Mouse (Mus musculus): ENCODE results near the gene Vmn1r4.
A peak's percentile ranks its signal among the peaks of the same experiment; 100 is the strongest.

Vmn1r4 gene

DNA sequence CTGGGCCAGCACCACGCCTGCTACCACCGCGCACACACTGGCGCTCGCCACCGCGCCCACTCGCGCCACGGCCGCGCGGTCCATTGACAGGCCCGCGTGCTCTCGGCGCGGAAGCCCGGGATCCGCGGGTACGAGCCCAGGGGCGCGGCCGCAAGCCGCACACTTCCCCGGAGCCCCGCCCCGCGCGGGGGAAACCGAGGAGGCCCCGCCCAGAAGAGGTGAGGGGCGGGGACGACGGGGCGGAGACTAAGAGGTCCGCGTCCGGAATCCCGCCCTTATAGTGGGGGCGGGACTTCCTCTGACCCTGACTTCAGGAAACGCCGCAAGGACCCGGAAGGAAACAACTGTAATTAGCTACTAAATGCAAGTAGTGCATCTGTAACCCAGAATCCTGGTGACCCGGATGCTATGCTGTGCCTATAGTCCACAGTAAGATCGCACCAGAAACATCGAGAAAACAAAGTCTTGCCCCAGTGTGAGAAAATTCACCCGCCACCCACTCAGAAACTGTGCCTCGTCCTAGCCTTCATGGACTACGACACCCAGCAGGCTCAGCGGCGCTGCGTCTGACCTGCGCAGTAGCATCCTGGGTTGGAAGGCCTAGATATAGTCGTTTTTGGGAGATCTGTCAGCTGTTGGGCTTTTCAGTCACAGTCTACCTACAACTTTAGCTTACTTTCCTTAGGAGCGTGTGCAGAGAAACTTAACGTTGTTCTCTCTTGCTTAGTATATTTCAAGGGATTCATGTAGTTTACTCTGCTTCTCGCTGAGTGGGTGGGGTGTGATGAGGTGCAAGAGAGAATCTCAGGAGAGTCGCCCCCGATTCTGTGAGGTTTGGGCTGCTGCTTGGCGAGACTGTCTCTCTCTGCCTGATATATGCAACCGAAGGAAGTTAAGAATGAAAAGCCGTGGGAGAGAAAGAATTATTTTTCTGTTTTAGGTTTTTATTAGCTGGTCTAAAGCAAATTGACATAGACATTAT lies at the start of gene Vmn1r4, which contains the start of gene Nt5c3:
Gene Vmn1r4, plus strand, starts transcription at position 290 of the 982 bp plus-strand sequence.
Gene Nt5c3, minus strand, starts transcription at position 207 of the 982 bp plus-strand sequence.
- peak; percentile 88 for DNase-seq (ENCODE audit: low spot score)

DNA sequence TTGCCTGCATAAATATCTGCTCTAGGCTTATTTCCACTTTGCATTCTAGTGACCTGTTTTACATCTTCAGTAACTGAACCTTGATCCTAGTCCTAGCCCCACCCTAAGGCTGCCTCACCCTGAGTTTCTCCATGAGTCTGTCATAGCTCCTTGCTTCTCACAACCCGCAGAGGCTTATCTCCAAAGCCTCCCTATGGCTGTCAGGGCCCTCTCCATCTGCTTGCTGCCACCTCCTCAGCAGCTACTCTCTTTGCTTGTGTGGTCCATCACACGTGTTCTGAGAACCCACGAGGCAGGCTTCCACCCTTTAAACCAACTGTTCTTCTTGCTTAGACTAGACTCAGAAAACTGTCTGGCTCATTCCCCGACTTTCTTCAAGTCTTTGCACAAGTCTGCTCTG lies 46.9 kb upstream of the Vmn1r4 start:
- no peak for DNase-seq (ENCODE audit: low spot score)

DNA sequence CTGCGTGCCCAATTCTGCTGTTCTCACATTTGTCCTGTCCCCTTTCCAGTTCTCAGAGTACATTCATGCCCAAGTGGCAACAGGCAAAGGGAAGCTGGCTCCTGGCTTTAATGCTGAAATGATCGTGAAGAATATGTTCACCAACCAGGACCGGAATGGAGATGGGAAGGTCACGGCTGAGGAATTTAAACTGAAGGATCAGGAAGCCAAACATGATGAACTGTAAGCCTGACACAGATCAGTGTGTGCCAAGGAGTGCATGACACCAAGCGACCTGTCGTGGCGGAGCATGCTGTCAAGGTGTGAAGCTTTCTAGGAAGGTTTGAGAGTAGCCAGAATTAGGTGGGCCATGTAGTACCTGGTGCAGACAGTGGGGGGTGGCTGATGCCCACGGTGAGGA lies 45.8 kb upstream of the Vmn1r4 start:
- no peak for DNase-seq (ENCODE audit: low spot score)

DNA sequence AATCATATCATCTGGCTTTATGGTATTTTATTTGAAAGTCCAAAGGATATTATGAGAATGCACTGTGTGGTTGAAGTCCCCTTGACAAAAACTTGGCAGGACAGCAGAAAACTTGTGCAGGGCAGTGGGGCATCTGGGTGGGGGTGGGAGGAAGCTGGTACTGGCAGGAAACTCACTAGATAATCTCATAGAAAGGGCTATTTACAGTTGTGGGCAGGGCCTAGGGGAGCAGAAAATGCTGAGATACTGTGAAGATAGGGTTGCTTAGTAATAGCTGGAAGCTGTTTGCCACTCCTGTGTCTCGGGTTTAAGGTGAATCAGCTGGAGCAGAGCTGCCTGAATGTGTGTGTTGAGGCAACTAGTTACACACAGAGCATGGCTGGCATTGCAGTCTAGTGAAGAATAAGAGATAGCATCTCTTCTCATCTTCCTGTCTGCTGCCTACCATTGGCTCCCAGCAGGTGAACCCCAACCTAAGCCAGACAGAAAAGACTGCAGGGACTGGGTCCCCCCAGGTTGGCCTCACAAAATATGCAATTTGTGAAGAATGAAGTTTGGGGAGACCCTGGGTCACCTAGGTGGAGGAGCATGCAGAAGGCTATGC lies 44.4 kb upstream of the Vmn1r4 start:
- no peak for DNase-seq (ENCODE audit: low spot score)

DNA sequence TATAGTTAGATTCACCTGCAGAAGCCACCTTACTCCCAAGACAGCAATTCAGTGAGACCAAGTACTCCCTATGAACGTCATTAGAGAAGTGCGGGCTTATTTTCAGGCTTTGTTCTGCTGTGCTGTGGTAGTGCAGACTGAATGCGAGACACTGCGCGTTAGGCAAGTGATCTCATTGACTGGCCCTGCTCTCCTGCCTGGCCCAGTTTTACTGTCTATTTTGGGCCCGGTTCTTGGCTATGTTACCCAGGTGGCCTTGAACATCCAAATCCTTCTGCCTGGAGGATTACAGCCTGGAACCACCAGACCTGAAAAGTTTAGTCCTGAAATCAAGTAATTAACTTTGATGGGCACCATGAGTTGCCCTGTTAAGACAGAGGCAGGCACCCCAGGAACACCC lies 35.3 kb upstream of the Vmn1r4 start:
- no peak for DNase-seq (ENCODE audit: low spot score)

DNA sequence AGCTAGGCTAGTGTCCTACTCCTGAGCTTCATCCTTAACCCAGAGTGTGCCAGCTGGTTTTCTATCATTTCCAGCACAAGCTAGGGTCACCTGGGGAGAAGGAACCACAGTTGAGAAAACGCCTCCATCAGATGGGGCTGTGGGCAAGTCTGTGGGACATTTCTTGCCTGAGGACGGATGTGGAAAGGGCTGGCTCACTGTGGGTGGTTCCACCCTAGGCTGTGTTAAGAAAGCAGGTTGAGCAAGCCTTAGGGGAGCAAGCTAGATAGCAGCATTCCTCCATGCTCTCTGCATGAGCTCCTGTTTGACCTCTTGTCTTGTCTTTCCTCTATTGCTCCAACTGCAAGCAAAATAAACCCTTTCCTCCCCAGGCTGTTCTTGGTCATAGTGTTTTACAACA lies 33.1 kb upstream of the Vmn1r4 start:
- DNase-seq (ENCODE audit: low spot score), result no peak

DNA sequence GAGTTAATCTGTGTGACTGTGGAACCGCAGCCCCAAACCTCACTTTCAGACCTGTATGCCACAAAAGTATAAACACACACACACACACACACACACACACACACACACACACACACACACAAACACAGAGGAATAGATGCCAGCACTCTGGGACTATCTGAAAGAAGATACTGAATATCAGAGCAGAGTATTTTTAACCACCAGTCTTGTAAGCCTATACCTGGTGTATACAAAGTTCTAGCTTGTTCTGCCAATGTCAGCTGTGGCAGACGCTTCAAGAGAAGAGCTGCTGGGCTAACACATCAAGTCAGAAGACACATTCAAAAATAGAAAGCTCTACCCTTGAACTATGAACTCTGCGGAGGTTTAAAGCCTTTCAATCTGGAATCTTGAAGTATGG lies 24.2 kb upstream of the Vmn1r4 start:
- DNase-seq (ENCODE audit: low spot score), result no peak

DNA sequence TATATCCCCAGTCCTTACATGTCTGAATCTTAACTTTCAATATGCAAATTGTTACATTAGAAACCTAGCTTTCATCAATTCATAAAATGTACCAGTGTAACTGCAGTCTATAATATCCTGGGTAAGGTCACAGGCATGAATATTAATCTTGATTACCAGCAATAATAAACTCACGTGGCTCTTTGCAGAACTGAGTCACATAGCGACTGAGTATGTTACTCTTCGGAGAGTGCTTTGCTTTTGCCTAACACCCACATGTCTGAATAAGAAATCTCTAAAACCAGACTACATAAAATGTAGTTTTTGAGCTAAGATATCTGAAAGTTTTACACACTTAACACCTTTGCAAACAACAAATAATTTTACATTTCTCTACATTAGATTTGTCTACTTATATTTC lies 22.5 kb upstream of the Vmn1r4 start:
- no peak for DNase-seq (ENCODE audit: low spot score)

DNA sequence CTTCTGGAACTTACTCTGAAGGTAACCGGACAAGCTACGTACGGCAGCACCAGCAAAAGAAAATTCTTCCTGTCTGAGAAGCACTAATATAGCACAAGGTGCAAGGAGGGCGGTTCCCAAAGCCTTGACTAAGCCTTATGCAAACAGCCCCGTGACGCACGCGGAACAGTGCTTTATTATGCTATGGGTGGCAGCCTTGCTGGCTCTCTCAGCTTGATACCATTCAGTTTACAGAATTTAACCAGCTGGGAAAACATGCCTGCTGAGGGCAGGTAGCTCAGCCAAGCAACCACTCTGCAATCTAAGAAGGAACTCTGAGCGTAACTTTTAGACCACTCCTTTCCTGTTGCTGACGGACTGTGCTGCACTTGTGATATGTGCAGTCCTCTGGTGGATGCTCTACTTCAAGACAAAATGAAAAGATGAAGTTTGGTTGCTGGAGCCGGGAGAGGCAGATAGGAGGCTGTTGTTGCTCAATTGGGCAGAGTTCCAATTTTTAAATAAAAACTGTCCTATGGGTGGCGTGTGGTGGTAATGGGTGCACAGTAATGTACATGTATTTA lies 21.9 kb upstream of the Vmn1r4 start:
- DNase-seq (ENCODE audit: low spot score), result peak; percentile 77

DNA sequence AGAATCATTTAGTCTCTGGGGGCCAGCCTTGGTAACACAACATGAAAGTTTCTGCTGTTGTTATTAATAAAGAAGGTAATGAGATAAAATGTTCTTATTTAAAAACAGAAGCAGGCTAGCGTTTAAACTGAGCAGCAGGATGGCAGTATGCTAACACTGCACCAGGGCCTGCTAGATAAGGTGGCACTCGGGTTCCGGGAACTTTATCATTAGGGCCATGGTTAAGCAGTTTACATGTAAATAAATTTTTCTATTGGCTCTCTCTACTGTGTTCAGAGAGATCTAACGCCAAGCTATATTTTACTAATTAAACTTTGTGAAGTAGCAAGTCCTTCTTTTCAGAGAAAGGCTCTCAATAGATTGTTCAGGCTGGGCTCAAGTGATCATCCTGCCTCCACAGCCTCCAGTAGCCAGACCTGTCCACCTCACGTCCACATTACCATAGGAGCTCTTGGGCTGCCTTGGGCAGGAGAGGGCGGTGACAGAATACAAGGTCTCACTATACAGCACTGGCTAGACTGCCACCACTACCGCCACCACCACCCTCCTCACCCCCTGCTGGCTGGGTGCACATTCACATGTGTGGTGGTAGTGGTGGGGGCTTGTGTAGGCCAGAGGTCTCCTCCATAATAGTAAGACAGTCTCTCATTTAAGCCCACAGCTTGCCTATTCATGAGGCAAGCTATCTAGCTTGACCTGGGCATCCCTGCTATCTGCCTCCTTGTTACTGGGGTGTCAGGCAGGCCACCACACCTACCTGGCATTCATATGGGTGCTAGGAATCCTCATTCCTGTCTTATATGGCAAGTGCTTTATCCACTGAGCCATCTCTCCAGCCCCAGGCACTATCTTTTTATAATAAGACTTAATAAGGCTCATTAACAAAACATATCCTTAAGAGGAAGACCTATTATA lies 21.0 kb upstream of the Vmn1r4 start:
- peak; percentile 57 for DNase-seq (ENCODE audit: low spot score)

DNA sequence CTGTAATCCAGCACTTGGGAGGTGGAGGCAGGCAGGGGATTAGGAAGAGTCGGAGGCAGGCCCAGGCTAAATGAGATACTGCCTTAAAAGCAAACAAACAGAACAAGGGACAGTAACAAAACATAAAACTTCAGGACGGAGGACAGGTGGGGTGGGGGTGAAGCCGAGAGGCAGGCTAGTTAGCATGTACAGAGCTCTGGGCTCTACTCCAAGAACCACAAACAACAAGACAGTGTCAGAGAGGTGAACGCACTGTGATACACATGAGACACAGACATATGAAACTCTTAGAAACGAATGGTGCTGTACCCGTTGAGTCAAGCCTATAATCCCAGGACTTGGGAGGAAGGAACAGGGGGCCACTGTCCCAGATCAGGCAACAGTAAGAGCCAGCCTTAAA lies 20.0 kb upstream of the Vmn1r4 start:
- DNase-seq (ENCODE audit: low spot score), result no peak

DNA sequence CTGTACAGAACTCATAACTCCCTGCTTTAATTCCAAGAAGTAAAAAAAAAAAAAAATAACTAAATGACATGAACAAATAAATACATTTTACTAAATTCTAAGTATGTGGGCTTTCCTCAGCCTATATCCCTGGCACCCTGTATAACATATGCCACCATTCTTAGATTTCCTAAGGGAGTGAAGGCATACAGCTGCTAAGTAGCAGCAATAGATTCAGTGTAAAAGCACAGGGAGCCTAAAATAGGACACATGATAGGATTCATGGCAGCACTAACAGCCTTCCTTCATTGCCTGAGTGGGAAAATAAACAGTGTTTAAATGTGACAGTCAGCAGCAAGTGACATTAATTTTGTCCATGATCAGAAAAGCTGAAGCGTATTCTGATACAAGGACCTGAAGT lies 19.5 kb upstream of the Vmn1r4 start:
- no peak for DNase-seq (ENCODE audit: low spot score)

DNA sequence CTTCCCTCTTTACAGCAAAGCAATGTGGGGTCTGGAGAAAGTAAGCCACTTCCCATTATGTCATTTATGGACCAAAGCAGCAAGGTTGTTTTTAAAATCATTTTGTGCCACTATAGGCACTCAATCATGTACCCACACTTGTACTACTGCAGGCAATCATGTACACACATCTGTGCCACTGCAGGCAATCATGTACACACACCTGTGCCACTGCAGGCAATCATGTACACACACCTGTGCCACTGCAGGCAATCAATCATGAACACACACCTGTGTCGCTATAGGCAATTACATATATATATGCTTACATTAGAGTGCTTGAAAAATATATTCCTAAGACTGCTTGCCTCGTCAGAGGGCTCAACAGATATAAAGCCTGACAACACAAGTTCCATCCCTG lies 18.8 kb upstream of the Vmn1r4 start:
- DNase-seq (ENCODE audit: low spot score), result no peak

DNA sequence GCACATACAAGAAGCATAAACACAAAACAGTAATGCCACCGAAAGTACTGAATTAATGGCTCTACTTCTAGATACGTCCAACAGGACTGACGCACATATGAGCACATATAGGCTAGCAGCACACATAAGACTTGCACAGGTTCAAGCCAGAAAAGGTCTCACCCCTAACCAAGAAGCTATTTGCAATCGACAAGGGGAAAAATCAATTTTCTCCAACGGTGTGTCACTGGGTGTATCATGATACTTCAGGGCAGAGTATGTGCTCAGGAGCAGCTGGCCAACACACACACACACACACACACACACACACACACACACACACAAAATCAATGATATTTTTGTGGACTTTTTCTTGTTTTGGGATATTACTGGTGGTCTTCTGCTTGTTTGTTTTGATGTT lies 18.3 kb upstream of the Vmn1r4 start:
- no peak for DNase-seq (ENCODE audit: low spot score)

DNA sequence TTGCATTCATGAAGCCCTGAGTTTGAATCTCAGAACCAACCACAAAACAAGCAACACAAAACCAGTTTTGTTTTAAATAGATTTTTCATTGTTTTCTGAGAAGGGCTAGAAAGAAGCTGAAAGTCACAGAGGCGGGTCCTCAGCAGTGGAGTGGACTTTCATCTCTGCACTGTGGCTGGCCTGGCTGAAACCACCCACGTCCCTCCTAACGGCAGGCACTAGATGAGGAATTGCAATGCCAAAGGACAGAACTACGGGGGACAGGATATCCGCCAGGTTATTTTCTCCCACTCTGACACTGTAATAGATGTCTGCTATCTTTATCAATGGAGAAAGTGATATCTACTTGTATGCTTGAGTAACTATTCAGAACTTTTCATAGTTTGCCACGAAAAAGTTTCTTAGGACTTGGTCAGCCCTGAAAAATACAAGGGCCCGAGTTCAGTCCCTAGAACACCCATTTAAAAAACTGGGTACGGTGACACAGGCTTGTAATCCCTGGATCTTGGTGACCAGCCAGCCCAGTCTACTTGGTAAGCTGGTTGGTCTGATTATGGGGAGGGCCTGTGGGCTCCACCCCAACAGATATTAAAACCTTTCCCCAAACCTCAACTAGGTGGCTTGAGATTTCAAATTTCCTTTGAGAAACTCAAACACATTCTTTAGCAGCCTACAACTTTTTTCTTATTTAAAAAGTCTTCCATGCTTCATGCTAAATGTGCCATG lies 17.5 kb upstream of the Vmn1r4 start:
- no peak for DNase-seq (ENCODE audit: low spot score)

DNA sequence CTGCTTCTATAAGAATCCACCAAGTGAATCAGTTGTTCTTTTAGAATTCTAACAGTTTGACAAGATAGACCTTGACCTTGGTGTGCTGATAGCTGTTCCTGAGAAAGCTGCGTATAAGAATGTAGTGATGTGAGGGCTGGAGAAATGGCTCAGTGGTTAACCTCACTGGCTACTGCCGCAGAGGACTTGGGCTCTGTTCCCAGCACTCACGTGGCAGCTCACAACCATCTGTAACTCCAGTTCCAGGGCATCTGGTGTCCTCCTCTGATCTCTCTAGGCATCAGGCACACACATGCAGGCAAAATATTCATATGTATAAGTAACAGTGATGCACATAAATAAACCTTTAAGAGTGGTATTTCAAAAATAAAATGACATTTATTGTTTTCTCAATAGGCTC lies 15.8 kb upstream of the Vmn1r4 start:
- no peak for DNase-seq (ENCODE audit: low spot score)

DNA sequence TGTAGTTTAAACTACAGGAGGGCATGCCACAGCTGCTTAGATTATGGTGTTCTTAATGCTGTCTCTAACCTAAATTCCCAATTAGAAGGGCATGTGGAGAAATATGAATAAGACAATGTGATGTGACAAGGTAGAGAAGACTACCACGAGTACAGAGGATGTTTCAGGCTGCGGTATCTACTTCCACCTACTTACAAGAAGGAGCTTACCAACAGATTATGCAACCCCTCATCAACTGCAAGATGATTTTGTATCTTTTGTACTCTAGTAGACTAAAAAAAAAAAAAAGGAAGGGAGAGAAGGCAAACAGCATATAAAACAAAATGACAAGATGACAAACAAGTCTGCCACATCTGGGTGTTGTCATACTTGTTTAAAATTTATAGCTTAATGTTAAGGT lies 15.4 kb upstream of the Vmn1r4 start:
- DNase-seq (ENCODE audit: low spot score), result no peak

DNA sequence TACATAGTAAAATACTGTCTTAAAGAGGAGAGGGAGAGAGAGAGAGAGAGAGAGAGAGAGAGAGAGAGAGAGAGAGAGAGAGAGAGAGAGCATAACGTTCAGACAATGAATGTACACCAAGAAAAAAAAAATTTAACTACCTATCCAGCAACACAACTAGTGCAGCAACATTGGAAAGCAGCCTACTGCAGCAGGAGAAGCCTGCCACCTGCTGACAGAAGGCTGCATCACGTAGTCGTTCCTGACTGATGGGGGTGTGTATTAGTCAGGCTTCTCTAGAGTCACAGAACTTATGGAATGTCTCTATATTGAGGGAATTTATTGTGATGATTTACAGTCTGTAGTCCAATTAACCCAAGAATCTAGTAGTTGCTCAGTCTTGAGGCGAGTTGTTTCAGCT lies 14.9 kb upstream of the Vmn1r4 start:
- DNase-seq (ENCODE audit: low spot score), result peak; percentile 62

DNA sequence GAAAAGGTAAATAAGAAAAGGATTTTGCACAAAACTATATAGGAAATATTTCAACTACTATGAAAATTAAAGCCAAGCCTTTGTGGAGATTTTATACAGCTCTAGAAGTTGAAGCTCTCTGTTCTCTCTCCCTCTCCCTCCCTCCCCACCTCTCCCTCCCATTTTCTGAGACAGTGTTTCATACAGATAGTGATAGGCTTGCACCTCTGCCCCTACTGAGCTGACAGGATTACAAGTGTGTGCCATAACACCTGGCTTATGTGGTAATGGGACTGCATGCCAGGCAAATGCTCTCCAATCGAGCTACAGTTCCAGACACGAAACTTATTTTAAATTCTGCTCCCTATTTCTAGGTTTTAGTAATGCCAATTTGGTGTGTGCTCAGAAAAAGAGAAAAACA lies 12.9 kb upstream of the Vmn1r4 start:
- no peak for DNase-seq (ENCODE audit: low spot score)

DNA sequence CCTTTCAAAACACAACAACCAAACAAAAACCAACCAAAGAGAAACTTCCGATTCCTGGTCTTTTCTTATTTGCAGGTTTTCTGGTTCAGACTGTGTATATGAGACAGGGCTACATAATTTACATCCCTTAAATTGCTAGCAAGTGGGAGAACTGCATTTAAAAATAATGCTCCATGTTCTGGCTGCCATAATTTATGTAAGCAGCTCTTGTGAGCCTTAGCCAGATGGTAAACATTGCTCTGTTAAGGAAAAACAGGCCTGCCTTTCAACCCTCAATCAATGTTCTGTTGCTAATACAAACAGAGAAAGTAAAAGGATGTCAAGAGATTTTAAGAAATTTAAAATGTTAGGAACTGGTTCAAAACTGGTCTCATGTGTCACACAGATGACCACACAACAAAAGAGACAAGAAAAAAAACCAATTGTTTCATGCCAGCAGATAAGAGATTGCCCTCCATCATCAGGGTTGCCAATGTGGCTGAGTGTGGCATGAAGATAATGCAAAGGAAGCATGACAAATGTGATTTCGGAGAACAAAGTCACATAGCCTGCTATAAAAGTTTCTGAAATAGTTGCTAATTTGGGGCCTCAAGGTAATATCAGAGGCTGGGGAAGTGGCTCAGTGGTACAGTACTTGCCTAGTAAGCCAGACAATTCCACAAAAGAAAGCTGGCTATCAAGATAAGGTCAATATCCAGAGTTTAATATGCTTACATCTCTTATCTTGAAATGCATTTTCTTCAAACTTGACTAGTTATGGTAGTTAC lies 10.5 kb upstream of the Vmn1r4 start:
- no peak for DNase-seq (ENCODE audit: low spot score)

DNA sequence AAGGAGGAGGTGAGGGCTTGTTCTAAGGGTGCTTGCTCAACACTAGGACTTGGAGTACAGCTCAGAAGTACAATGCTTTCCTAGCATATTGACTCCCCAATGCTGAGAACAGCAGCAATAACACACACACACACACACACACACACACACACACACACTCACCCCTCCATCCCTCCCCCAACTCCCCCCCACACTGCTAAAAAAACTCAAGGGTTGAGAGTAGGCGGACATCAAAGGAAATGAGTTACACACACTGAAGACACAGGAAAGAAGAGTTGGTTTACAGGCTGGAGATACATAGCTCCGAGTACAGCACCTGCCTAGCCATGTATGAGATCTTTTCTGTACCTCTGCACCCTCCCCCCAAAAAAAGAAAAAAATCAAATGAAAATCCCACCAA lies 7.5 kb upstream of the Vmn1r4 start:
- DNase-seq (ENCODE audit: low spot score), result no peak
